Mouse (Mus musculus) urinary bladder, adult 18-20 months (tissue): ENCODE measurements around the gene Ltbr.

Experiments
- DNase-seq, 2 experiments: peaks; one replicate each; pipeline ENCODE4 v3.0.0; 2022; ENCODE audit warnings: low spot score in 2 of 2, mixed read lengths in 2 of 2

Gene Ltbr

GRCm38 (mm10) chr6:125313546-125314230 is at the start of gene Ltbr:
Ltbr (minus strand) TSS chr6:125313885.
- peak; percentile 77 to 87 for DNase-seq

- no peak for DNase-seq
These were observed 49.3 kb upstream of the Ltbr start for GRCm38 (mm10) chr6:125363021-125363420.

GRCm38 (mm10) chr6:125361467-125362291 is 48.0 kb upstream of the Ltbr start:
- no peak for DNase-seq

GRCm38 (mm10) chr6:125360846-125361245 is 47.2 kb upstream of the Ltbr start:
- no peak for DNase-seq

GRCm38 (mm10) chr6:125359999-125360398 is 46.3 kb upstream of the Ltbr start:
- DNase-seq = no peak

GRCm38 (mm10) chr6:125357334-125357733 is 43.6 kb upstream of the Ltbr start:
- no peak for DNase-seq

GRCm38 (mm10) chr6:125356264-125356663 is 42.6 kb upstream of the Ltbr start:
- no peak for DNase-seq

GRCm38 (mm10) chr6:125355197-125355741 is 41.6 kb upstream of the Ltbr start:
- DNase-seq = no peak

- peak in 1 of 2 experiments; percentile 73 for DNase-seq
These were observed 40.9 kb upstream of the Ltbr start for GRCm38 (mm10) chr6:125354352-125355151.

- DNase-seq = no peak
These were observed 40.0 kb upstream of the Ltbr start for GRCm38 (mm10) chr6:125353655-125354054.

- no peak for DNase-seq
These were observed 39.5 kb upstream of the Ltbr start for GRCm38 (mm10) chr6:125353221-125353620.

GRCm38 (mm10) chr6:125352811-125353210 is 39.1 kb upstream of the Ltbr start:
- no peak for DNase-seq

- DNase-seq = no peak
These were observed 38.3 kb upstream of the Ltbr start for GRCm38 (mm10) chr6:125352046-125352384.

GRCm38 (mm10) chr6:125351368-125352045 is 37.8 kb upstream of the Ltbr start:
- no peak for DNase-seq

- no peak for DNase-seq
These were observed 37.3 kb upstream of the Ltbr start for GRCm38 (mm10) chr6:125350995-125351324.

GRCm38 (mm10) chr6:125350231-125350994 is 36.7 kb upstream of the Ltbr start:
- DNase-seq = no peak

- peak in 1 of 2 experiments; percentile 77 for DNase-seq
These were observed 36.0 kb upstream of the Ltbr start for GRCm38 (mm10) chr6:125349575-125350230.

- no peak for DNase-seq
These were observed 35.3 kb upstream of the Ltbr start, which contains the start of gene Tnfrsf1a for GRCm38 (mm10) chr6:125348721-125349574. Tnfrsf1a (plus strand) TSS chr6:125349362.

- no peak for DNase-seq
These were observed 32.3 kb upstream of the Ltbr start for GRCm38 (mm10) chr6:125346029-125346428.
